Mouse (Mus musculus): ENCODE measurements at regions not wholly inside any gene's neighbourhood (a gene's known extent, or its start where the extent isn't known, plus 50 kb on each side); places are given as distances from the start of the nearest gene placed in this dataset.

- 92% methylated on average over 2 of the region's 2 CpGs for WGBS
- TF ChIP-seq CTCF (IDR thresholded peaks at IDR 0.05; ENCODE audit: borderline replicate concordance, insufficient read depth, low read depth, low read length) (no peak), POLR2A (IDR thresholded peaks at IDR 0.05; ENCODE audit: borderline replicate concordance, insufficient read depth, low read length) (no peak)
- Histone ChIP-seq H3K4me3 (replicated peaks; ENCODE audit: insufficient read depth, low read depth, low read length) (no peak overlapping the region), H3K4me1 (ENCODE audit: control insufficient read depth, insufficient read depth, low read length) (no peaks in the 10 kb centered on the region), H3K27me3 (ENCODE audit: control insufficient read depth, insufficient read depth, low read length) (no peaks in the 10 kb centered on the region), H3K27ac (ENCODE audit: insufficient read depth, low read length) (no peak overlapping the region)
- peak in 1 of 2 experiments; percentile 6 for DNase-seq
Observed at GRCm38 (mm10) chr8:104032179-104032578, 69.2 kb upstream of the Cdh5 start.

GRCm38 (mm10) chr8:104033148-104033547 is 68.3 kb upstream of the Cdh5 start:
- no peak overlapping the region for H3K27ac ChIP-seq (ENCODE audit: insufficient read depth, low read length)
- no peaks in the 10 kb centered on the region for H3K27me3 ChIP-seq (ENCODE audit: control insufficient read depth, insufficient read depth, low read length)
- 46% methylated on average over 2 of the region's 2 CpGs for WGBS
- TF ChIP-seq CTCF (IDR thresholded peaks at IDR 0.05; ENCODE audit: borderline replicate concordance, insufficient read depth, low read depth, low read length) = no peak
- no peak for TF ChIP-seq POLR2A (IDR thresholded peaks at IDR 0.05; ENCODE audit: borderline replicate concordance, insufficient read depth, low read length)
- no peak for DNase-seq
- H3K4me3 ChIP-seq (replicated peaks; ENCODE audit: insufficient read depth, low read depth, low read length) = no peak overlapping the region
- H3K4me1 ChIP-seq (ENCODE audit: control insufficient read depth, insufficient read depth, low read length) = no peaks in the 10 kb centered on the region

GRCm38 (mm10) chr8:104034286-104034685 is 67.1 kb upstream of the Cdh5 start:
- TF ChIP-seq POLR2A (IDR thresholded peaks at IDR 0.05; ENCODE audit: borderline replicate concordance, insufficient read depth, low read length) (no peak), CTCF (IDR thresholded peaks at IDR 0.05; ENCODE audit: borderline replicate concordance, insufficient read depth, low read depth, low read length) (no peak)
- H3K27ac ChIP-seq (ENCODE audit: insufficient read depth, low read length) = no peak overlapping the region

GRCm38 (mm10) chr8:104036580-104037477 is 64.6 kb upstream of the Cdh5 start:
- TF ChIP-seq POLR2A (IDR thresholded peaks at IDR 0.05; ENCODE audit: borderline replicate concordance, insufficient read depth, low read length) (no peak), CTCF (IDR thresholded peaks at IDR 0.05; ENCODE audit: borderline replicate concordance, insufficient read depth, low read depth, low read length) (no peak)
- no peak for DNase-seq
- 88% methylated on average over 26 of the region's 26 CpGs for WGBS
- Histone ChIP-seq H3K4me3 (replicated peaks; ENCODE audit: insufficient read depth, low read depth, low read length) (no peak overlapping the region), H3K4me1 (ENCODE audit: control insufficient read depth, insufficient read depth, low read length) (no peaks in the 10 kb centered on the region), H3K27me3 (ENCODE audit: control insufficient read depth, insufficient read depth, low read length) (no peaks in the 10 kb centered on the region), H3K27ac (ENCODE audit: insufficient read depth, low read length) (no peak overlapping the region)

More at GRCm38 (mm10) chr8:104034286-104034685, 67.1 kb upstream of the Cdh5 start:
- DNase-seq = no peak
- H3K4me3 ChIP-seq (replicated peaks; ENCODE audit: insufficient read depth, low read depth, low read length) = no peak overlapping the region
- no peaks in the 10 kb centered on the region for H3K4me1 ChIP-seq (ENCODE audit: control insufficient read depth, insufficient read depth, low read length)
- H3K27me3 ChIP-seq (ENCODE audit: control insufficient read depth, insufficient read depth, low read length) = no peaks in the 10 kb centered on the region
- WGBS = 62% methylated on average over 3 of the region's 3 CpGs

GRCm38 (mm10) chr8:104037611-104038010 is 63.8 kb upstream of the Cdh5 start:
- Histone ChIP-seq H3K27me3 (ENCODE audit: control insufficient read depth, insufficient read depth, low read length) (no peaks in the 10 kb centered on the region), H3K4me1 (ENCODE audit: control insufficient read depth, insufficient read depth, low read length) (no peaks in the 10 kb centered on the region), H3K4me3 (replicated peaks; ENCODE audit: insufficient read depth, low read depth, low read length) (no peak overlapping the region), H3K27ac (ENCODE audit: insufficient read depth, low read length) (no peak overlapping the region)
- WGBS = 79% methylated on average over 7 of the region's 7 CpGs
- no peak for TF ChIP-seq CTCF (IDR thresholded peaks at IDR 0.05; ENCODE audit: borderline replicate concordance, insufficient read depth, low read depth, low read length)
- TF ChIP-seq POLR2A (IDR thresholded peaks at IDR 0.05; ENCODE audit: borderline replicate concordance, insufficient read depth, low read length) = no peak
- no peak for DNase-seq

- no peak overlapping the region for H3K27ac ChIP-seq (ENCODE audit: insufficient read depth, low read length)
- TF ChIP-seq CTCF (IDR thresholded peaks at IDR 0.05; ENCODE audit: borderline replicate concordance, insufficient read depth, low read depth, low read length) = no peak
- no peak for TF ChIP-seq POLR2A (IDR thresholded peaks at IDR 0.05; ENCODE audit: borderline replicate concordance, insufficient read depth, low read length)
- no peak for DNase-seq
- H3K4me1 ChIP-seq (ENCODE audit: control insufficient read depth, insufficient read depth, low read length) = no peaks in the 10 kb centered on the region
- 88% methylated on average over 12 of the region's 12 CpGs for WGBS
- H3K4me3 ChIP-seq (replicated peaks; ENCODE audit: insufficient read depth, low read depth, low read length) = no peak overlapping the region
- no peaks in the 10 kb centered on the region for H3K27me3 ChIP-seq (ENCODE audit: control insufficient read depth, insufficient read depth, low read length)
Observed at GRCm38 (mm10) chr8:104039526-104039925, 61.9 kb upstream of the Cdh5 start.

- Histone ChIP-seq H3K27ac (ENCODE audit: insufficient read depth, low read length) (no peak overlapping the region), H3K4me3 (replicated peaks; ENCODE audit: insufficient read depth, low read depth, low read length) (no peak overlapping the region), H3K27me3 (ENCODE audit: control insufficient read depth, insufficient read depth, low read length) (no peaks in the 10 kb centered on the region), H3K4me1 (ENCODE audit: control insufficient read depth, insufficient read depth, low read length) (no peaks in the 10 kb centered on the region)
- WGBS = 81% methylated on average over 5 of the region's 5 CpGs
- no peak for DNase-seq
- no peak for TF ChIP-seq CTCF (IDR thresholded peaks at IDR 0.05; ENCODE audit: borderline replicate concordance, insufficient read depth, low read depth, low read length)
- TF ChIP-seq POLR2A (IDR thresholded peaks at IDR 0.05; ENCODE audit: borderline replicate concordance, insufficient read depth, low read length) = no peak
Observed at GRCm38 (mm10) chr8:104041522-104041921, 59.9 kb upstream of the Cdh5 start.

GRCm38 (mm10) chr8:104042434-104042833 is 59.0 kb upstream of the Cdh5 start:
- WGBS = 36% methylated on average over 8 of the region's 8 CpGs
- no peaks in the 10 kb centered on the region for H3K27me3 ChIP-seq (ENCODE audit: control insufficient read depth, insufficient read depth, low read length)
- DNase-seq = no peak
- no peaks in the 10 kb centered on the region for H3K4me1 ChIP-seq (ENCODE audit: control insufficient read depth, insufficient read depth, low read length)
- TF ChIP-seq POLR2A (IDR thresholded peaks at IDR 0.05; ENCODE audit: borderline replicate concordance, insufficient read depth, low read length) (no peak), CTCF (IDR thresholded peaks at IDR 0.05; ENCODE audit: borderline replicate concordance, insufficient read depth, low read depth, low read length) (no peak)
- no peak overlapping the region for H3K4me3 ChIP-seq (replicated peaks; ENCODE audit: insufficient read depth, low read depth, low read length)
- H3K27ac ChIP-seq (ENCODE audit: insufficient read depth, low read length) = no peak overlapping the region
